Mouse (Mus musculus): ENCODE measurements around the gene Zfp612.

GRCm38 (mm10) chr8:110064161-110064560, 15.4 kb upstream of the Zfp612 start:
- TF ChIP-seq CTCF (IDR thresholded peaks at IDR 0.05; ENCODE audit: control insufficient read depth, insufficient read depth, insufficient read length): no peak
- no peak for TF ChIP-seq CEBPB (IDR thresholded peaks at IDR 0.05; ENCODE audit: low read depth)
- no peak for TF ChIP-seq MAX (IDR thresholded peaks at IDR 0.05)
- no peak for TF ChIP-seq FOSL1 (IDR thresholded peaks at IDR 0.05; ENCODE audit: insufficient read depth, low read length, poor library complexity, severe bottlenecking)
